Mouse (Mus musculus) midbrain, embryonic 10.5 days (tissue): ENCODE measurements around the gene AV320801. TPM values are rescaled to one million over a fixed set of nuclear protein-coding genes. Genes with fewer than 3 reads are reported as not detected.
"Not testable (repeated sequence)": the region's sequence is repeated elsewhere in the genome, so short reads cannot be mapped to it uniquely, and the experiment has no call there.

Experiments used
- DNase-seq: peaks from one replicate; pipeline ENCODE4 v3.0.0-alpha.2; 2017; ENCODE audit warnings: low spot score
- H3K27ac ChIP-seq: fragments of 300-500 bp; sonication (generic); replicated peaks from 2 replicates; pipeline ENCODE4 v1.5.1; 2016; ENCODE audit warnings: mild to moderate bottlenecking
- H3K27me3 ChIP-seq: fragments of 300-500 bp; sonication (generic); 2 replicates; pipeline ENCODE4 v1.6.1; 2016; ENCODE audit warnings: low read depth, mild to moderate bottlenecking; ENCODE audit not compliant: poor library complexity, severe bottlenecking
- H3K36me3 ChIP-seq: fragments of 300-500 bp; sonication (generic); 2 replicates; pipeline ENCODE4 v1.6.1; 2016; ENCODE audit warnings: mild to moderate bottlenecking, moderate library complexity
- H3K4me1 ChIP-seq: fragments of 300-500 bp; sonication (generic); 2 replicates; pipeline ENCODE4 v1.6.1; 2016
- H3K4me3 ChIP-seq: fragments of 300-500 bp; sonication (generic); 2 replicates; pipeline ENCODE4 v1.5.1; 2016; ENCODE audit warnings: mild to moderate bottlenecking, moderate library complexity
- H3K9me3 ChIP-seq: fragments of 300-500 bp; sonication (generic); replicated peaks from 2 replicates; pipeline ENCODE4 v1.6.1; 2016; ENCODE audit warnings: mild to moderate bottlenecking
- WGBS: fragments of 180-500 bp; shearing (Covaris S2); methylation state at CpG from one replicate; pipeline ENCODE4 v1.1.7; 2016; 5-methylcytosine and 5-hydroxymethylcytosine counted together
- polyA plus RNA-seq: library from polyadenylated mRNA; unstranded; fragments of >200 nt; fragmentation: Nextera tagmentation; extraction: Ambion mirVana; gene quantifications from 2 replicates; pipeline ENCODE4 v1.2.1, GENCODE M21; 2016

Gene AV320801
- polyA plus RNA-seq, result not detected in 2 replicates

- WGBS, result 97% methylated on average over 6 of the region's 14 CpGs
- not testable (repeated sequence) for H3K4me1 ChIP-seq, DNase-seq, H3K9me3 ChIP-seq, H3K4me3 ChIP-seq, H3K36me3 ChIP-seq, H3K27ac ChIP-seq, H3K27me3 ChIP-seq
Observed at GRCm38 (mm10) chrX:135494288-135494687, at the start of gene AV320801. Gene AV320801 (plus strand): TSS chrX:135494588.

DNA sequence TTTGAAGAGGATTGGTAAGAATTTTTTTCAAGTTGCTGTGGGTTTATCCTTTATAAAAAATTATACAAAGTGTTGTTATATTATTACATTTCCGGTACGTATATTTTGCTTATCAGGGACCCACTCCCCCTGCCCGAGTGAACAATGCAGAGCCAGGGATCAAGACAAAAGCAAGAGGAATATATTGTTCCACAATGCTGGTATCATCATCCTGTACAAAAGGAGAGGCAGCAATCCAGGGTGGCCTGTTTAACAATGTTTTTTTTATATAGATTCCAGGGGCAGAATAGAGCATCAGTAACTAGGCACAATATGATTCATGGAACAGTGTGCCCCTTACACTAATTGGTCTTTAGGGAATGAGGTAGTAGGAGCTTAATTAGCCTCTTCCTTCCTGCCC lies 30.2 kb upstream of the AV320801 start:
- not testable (repeated sequence) for H3K4me3 ChIP-seq, H3K4me1 ChIP-seq, H3K36me3 ChIP-seq, H3K27me3 ChIP-seq, H3K27ac ChIP-seq, DNase-seq, H3K9me3 ChIP-seq
- WGBS, result no CpG with 5 or more reads among the region's 3 CpGs

GRCm38 (mm10) chrX:135481902-135482301 lies 12.5 kb upstream of the AV320801 start:
- H3K4me1 ChIP-seq, H3K4me3 ChIP-seq, DNase-seq, H3K27me3 ChIP-seq, H3K36me3 ChIP-seq, H3K27ac ChIP-seq, H3K9me3 ChIP-seq: not testable (repeated sequence)
- no CpG with 5 or more reads among the region's 6 CpGs for WGBS

GRCm38 (mm10) chrX:135483183-135483582 lies 11.2 kb upstream of the AV320801 start:
- WGBS, result no CpG with 5 or more reads among the region's 3 CpGs
- not testable (repeated sequence) for H3K4me3 ChIP-seq, H3K4me1 ChIP-seq, DNase-seq, H3K27ac ChIP-seq, H3K9me3 ChIP-seq, H3K27me3 ChIP-seq, H3K36me3 ChIP-seq

Other genes starting within 250 kb of the AV320801 start
- 0.06 TPM in 1 of 2 replicates, not detected in the other for gene Pramel3, start 192.3 kb upstream of the AV320801 start, polyA plus RNA-seq
- gene Gm5128, start 121.3 kb upstream of the AV320801 start, polyA plus RNA-seq, result not detected in 2 replicates
- not detected in 2 replicates for gene Gm7903, start 60.8 kb upstream of the AV320801 start, polyA plus RNA-seq
- gene Nxf7, start 104.2 kb downstream of the AV320801 start, polyA plus RNA-seq, result 0.14 TPM in 1 of 2 replicates, not detected in the other
- gene Prame, start 133.1 kb downstream of the AV320801 start, polyA plus RNA-seq, result not detected in 2 replicates
- not detected in 2 replicates for gene Tcp11x2, start 199.2 kb downstream of the AV320801 start, polyA plus RNA-seq
- not detected in 2 replicates for gene Tmsb15a, start 230.7 kb downstream of the AV320801 start, polyA plus RNA-seq
- gene Armcx5, start 248.1 kb downstream of the AV320801 start, polyA plus RNA-seq, result 9.0 and 9.3 TPM in 2 replicates
- gene Gprasp1, start 248.1 kb downstream of the AV320801 start, polyA plus RNA-seq, result 48.0 and 66.6 TPM in 2 replicates